Mouse (Mus musculus): ENCODE results near the gene Cdyl2.

Cdyl2 gene

DNA sequence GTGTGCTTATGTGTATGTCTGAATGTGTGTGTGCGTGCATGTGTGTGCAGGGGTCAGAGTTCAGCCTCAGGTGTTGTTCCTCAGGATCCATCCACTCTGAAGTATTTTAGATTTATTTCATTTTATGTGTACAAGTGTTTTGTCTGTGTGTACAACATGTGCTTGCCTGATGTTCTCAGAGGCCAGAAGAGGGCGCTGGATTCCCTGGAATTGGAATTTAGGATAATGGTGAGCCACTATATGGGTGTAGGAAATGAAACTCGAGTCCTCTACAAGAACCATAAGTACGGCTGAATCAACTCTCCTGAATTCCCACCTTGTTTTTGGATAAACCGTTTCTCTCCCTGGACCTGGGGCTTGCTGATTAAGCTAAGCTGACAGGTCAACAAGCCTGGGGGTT, 61.2 kb downstream of the Cdyl2 start:
- no peak for DNase-seq (ENCODE audit: low spot score in 2 of 2)

DNA sequence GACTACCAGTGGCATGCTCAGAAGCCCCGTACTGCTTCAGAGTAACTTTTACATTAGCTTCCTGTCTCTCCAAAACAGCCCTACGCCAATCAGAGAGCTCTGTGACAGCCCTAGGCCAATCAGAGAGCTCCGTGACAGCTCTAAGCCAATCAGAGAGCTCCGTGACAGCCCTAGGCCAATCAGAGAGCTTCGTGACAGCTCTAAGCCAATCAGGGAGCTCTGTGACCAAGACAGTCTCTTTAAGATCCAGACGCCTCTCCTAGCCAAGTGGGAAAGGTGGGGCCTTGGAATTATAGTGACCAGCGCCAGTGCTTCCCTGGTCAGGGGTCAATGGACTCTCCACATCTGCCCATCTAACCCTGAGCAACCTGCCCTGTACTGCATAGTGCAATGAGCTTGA, 62.2 kb downstream of the Cdyl2 start:
- DNase-seq (ENCODE audit: low spot score in 2 of 2): no peak

DNA sequence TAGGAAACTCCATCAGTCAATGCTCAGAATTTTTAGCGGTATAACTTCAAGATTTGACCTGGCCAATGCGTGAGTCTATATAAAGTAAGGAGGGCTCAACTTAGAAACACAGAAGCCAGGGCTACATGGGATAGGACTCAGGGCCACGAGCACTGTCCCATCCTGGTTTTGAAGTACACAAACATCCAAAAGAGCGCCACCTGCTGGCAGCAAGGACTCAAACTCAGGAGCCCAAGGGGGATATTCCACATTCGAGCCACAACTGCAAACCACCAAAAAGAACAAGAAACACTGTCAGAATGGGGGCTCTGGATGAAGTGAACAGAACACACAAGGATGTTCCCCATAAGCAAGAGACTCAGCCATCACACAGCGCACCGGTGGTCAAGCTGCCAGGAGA, 63.8 kb downstream of the Cdyl2 start:
- DNase-seq (ENCODE audit: low spot score in 2 of 2): no peak

DNA sequence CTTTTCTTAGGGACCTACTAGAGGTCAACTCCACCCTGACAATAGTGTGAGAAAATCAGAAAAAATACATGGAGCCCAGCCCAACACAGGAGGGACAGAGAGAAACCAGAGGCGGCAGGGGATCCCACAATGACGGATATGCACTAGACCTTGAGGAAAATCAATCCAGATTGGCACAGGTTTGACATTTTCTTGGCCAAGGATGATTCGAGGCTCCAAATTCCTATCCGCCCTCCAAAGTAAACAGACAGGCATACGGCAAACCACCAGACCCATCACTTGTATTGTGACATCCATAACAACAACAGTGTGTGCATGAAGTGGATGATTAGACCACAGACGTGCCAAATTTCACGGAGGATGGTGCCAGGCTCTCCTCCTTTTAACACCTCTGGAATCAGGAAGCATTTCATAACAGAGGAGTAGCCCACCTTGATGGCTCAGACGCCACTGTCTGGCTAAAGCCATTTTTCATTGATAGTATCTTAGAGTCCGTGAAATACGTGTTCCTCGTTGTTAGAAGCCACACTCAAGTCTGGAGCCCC, 65.9 kb downstream of the Cdyl2 start:
- no peak for DNase-seq (ENCODE audit: low spot score in 2 of 2)

DNA sequence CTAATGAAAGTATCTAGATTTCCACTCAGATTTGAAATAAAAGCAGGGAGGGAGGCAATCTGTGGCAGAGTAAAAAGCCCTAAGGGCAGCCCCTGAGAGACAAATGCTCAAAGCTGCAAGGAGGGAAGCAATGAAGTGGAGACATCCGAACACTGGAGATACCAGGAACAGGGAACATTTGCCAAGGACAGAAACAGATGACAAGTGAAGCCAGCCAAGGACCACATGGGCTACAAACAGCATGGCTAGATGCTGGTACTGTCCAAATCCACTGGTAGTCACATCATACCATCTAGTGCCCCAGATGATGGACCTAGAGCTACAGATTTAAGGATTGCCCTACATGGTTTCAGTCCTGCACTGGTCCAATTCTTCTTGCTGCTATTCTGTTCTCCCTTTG, 71.3 kb downstream of the Cdyl2 start:
- no peak for DNase-seq (ENCODE audit: low spot score in 2 of 2)

DNA sequence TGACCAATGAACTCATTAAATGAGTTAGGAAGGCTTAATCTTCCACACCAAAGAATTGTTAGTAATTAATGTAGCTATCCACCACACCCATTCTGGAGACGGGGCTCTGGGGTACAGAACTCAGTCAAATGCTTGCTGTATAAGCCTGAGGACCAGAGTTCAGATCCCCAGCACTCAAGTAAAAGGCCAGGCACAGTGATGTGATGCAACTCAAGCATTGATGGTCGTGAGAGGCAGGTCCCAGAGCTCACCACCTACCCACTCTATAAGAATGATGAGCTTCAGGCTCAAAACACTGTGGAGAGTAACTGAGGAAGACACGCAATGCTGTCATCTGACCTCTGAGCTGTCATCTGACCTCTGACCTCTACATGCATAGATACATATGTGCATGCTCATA, 76.0 kb downstream of the Cdyl2 start:
- DNase-seq (ENCODE audit: low spot score in 2 of 2): no peak

DNA sequence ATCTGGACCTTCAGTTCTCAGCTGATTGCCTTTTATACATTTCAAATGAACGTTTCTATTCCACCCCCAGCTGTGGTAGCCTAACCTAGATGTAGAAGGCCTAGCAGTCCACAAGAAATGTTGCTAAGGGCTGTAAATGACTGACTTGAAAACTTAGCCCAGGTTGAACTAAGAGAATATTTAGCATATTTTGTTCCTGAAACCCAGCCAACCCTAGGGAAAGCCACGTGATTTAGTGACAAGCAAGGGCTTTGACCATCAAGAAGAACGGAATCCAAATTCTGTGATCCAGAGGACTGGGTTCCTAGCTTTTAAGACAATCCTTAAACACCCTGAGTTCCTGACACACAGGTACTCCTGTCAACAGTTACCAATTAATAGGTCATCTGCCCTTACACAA, 77.9 kb downstream of the Cdyl2 start:
- no peak for DNase-seq (ENCODE audit: low spot score in 2 of 2)

DNA sequence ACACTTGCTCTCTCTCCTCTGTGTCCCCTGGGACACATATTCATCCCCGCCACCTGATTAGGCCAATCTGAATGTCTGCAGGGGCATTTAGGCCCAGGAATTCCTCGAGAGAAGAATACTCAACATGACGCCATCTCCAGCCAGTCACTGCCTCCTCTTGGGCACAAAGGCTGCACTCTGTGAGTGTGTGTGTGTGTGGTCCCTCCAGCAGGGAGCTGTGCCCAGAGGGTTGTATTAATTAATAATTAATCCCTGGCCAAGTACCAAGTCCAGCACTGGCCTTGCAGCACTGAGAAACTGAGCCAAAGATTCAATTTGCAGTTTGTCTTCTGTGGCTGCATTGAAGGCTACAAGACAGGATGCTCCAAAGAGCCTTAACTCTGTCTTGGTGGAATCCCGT, 79.8 kb downstream of the Cdyl2 start:
- no peak for DNase-seq (ENCODE audit: low spot score in 2 of 2)

DNA sequence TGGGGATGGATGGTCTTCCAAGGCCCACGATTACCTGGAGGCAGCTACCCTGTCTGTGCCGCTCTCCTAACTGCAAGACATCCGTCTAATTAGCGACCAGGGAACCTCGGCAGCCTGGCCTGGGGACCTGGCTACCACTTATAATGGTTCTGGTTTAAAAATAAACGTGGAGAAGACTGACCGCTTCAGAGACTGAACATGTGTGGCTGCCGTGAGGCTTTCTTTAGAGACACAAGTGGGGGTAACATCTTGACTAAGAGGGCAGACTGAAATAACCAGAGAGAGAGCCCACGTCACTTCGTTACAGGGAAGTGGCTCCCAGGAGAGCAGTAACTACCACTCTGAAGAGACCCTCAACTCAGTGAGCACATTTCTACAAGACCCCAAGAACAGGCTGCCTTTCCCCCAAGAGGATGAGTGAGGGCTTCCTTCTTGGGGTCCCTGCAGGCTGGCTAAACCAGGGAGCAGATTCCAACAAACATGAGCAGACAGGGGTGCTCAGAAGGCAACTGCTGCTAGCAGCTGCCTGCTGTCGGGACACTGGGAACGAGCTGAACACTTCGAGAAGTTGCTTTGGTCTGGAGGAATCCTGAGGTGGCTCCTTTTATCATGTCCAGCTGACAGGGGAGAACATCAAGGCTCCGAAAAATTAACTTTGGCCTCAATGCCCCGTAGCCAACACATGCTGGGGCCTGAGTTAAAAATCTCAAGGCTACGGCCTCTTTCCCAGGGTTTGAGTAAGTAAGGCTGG, 82.6 kb downstream of the Cdyl2 start:
- no peak for DNase-seq (ENCODE audit: low spot score in 2 of 2)

DNA sequence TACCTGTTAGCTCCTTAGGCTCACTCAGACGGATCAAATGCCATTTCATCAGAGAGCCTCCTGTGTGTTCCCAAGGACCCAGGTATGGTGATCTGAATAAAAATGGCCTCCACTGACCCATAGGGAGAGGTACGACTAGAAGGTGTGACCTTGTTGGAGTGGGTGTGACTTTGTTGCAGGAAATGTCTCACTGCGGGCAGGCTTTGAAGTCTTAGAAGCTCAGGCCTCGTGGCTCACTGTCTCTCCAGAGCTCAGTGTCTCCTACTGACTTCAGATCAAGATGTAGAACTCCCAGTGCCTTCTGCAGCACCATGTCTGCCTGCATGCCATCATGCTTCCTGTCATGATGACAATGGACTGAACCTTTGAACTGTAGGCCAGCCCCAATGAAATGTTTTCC, 87.4 kb downstream of the Cdyl2 start:
- DNase-seq (ENCODE audit: low spot score in 2 of 2): no peak

DNA sequence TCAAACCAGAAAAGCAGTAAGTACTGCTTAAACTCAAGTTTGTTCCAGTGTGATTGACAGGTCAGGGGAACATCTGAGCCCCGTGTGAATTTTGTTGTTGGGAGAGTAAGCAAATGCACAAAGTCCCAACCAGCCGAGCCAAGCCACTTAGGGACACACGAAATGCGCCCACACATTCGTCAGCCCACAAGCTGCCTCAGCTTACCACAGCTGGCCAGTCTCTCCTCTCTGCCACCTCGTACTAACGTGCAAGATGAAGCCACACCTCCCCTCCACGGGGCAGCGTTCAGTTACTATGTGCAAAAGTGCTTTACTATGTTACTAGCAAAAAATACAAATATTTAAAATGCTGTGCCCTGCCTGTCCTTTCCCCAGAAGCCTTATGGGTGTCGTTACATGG, 91.9 kb downstream of the Cdyl2 start:
- no peak for DNase-seq (ENCODE audit: low spot score in 2 of 2)

DNA sequence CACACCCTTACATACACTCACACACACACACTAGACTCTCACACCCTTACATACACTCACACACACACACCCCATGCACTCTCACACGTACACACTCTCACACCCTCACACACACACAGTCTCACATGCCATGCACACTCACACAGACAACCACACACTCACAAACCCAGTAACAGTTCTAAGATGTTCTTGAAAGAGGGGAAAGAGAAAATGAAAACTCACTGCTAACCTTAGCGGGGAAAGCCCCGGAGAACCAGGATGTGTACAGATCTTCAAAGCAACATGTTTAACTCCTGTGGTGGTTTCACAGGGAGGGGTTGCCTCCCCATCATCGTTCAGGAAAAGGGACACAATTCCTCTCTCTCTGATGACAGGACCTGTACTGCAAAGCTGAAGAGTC, 94.8 kb downstream of the Cdyl2 start:
- DNase-seq (ENCODE audit: low spot score in 2 of 2): no peak

DNA sequence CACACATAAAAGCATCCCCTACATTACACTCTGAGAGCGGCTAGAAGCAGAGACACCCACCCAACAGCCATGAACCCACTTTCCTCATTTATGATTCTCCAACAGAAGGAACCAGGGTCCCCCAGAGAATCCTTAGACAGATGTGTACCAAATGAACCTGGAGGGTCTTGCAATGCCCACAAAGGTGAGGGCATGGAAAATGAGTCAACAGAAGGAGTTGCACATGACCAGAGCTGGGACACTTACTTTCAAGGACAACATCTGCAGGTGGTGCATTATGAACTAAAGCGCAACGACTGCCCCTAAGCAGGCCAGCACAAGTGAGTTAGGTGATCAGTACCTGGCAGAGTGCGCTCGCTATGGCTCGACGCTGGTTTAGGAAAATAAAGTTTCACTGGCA, 95.6 kb downstream of the Cdyl2 start:
- no peak for DNase-seq (ENCODE audit: low spot score in 2 of 2)

DNA sequence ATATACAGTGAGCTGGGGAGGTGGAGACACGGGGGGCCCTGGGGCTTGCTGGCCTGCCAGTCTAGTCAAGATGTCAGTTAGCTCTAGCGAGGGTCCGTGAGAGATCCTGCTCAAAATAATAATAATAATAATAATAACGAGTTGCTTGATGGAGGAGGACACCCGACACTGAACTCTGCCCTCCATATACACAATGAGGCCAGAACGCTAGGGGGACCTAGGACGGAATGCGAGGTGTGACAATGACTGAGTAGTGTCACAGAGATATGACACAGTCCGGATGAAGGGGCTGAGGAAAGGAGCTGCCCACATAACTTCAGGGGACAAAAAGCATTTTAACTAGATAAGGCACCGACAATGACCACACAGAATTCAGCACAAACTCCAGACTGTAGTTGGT, 96.4 kb downstream of the Cdyl2 start:
- no peak for DNase-seq (ENCODE audit: low spot score in 2 of 2)

DNA sequence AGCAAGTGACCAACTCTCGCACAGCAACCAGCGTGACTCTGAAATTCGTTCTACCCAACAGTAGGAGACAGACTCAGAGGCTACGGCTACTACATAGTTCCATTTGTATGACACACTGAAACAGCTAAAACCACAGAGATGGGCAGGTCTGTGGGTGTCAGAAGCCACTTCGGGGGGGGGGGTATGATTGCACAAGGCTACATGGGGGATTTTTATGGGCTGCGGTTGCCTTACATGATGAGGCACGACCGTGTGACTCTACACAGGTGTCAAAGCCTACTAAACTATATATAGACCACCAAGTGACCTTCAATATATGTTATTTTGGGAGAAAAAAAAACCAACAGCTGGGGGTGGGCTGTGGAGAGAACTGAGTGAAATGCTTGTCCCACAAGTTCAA, 96.8 kb downstream of the Cdyl2 start:
- no peak for DNase-seq (ENCODE audit: low spot score in 2 of 2)

DNA sequence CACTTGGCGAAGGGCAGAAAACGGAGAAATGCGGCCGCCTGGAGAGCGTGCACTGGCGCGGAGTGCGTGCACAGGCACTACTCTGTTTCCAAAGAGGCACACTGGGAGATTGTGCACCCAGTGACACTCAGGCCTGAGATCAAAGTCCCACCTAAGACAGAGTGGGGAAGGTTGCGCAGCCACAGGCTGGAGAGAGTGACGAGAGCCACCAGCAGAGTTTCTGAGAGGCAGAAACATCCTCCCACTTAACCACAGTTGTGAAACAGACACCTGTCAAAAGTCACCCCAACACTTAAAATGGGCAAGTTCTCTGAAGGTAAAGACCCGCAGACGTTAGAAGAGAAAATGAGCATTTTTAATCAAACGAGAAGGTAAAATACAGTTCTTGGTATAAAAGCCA, 97.5 kb downstream of the Cdyl2 start:
- no peak for DNase-seq (ENCODE audit: low spot score in 2 of 2)

DNA sequence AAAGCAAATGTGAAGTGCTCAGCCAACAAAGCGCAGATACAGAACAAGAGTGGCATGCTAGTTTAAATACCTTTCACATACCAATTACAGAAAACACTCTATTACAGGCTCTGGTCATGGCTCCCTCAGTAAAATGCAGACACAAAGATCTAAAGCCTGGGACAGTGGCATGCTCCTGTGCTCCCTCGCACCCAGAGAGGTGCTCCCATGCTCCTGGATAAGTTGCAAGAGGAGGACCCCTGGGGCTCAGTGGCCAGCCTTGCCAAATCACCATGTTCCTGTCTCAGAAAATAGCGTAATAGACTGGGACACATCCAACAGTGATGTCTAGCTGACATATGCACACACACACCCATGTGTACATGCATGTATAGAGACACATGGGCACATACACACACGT, 98.4 kb downstream of the Cdyl2 start:
- no peak for DNase-seq (ENCODE audit: low spot score in 2 of 2)

DNA sequence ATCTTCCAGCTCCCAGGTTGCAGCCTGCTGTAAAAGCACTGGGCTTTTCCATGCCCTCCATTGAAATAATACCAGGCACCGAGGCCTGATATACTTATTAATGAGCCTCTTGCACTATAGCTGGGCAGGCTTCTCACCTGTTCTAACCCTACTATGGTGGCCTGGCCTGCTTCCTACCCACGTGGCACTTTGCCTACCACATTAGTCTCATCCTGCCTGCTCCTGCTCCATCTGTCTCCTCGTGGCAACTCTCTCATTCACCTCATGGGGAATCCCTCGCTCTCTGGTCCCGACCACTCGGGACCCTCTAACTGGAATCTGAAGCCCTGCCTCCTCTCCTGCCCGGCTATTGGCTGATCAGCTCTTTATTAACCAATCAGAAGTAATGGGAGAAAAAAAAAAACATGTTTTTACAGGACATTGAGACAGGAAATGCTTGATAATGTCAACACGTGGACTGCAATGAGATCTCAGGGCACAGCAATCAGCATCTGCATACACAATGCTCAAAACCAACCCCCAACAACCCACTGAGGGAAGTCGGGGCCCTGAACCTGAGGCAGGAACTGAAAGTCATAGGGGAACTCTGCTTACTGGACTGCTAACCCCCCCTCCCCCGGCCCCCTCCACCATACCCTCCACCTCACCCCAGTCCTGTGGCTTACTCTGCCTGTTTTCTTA, 99.2 kb downstream of the Cdyl2 start:
- DNase-seq (ENCODE audit: low spot score in 2 of 2): no peak

DNA sequence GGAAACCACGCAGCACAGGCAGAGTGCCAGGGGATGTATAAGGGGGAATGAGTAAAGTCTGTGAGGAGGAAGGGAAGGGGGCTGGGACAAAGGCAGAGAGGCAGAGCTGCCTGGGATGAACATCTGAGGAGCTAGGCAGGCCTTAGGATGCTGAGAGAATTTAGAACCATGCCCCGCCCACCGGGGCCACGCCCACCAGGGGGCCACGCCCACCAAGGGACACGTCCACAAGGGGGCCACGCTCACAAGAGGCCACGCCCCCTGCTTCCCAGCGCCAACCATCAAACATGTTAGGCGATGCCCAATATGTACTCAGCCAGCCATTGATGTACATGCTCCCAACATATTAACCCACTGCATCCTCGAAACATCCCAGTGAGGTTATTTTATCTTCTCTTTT, 102.7 kb downstream of the Cdyl2 start:
- DNase-seq (ENCODE audit: low spot score in 2 of 2): no peak

DNA sequence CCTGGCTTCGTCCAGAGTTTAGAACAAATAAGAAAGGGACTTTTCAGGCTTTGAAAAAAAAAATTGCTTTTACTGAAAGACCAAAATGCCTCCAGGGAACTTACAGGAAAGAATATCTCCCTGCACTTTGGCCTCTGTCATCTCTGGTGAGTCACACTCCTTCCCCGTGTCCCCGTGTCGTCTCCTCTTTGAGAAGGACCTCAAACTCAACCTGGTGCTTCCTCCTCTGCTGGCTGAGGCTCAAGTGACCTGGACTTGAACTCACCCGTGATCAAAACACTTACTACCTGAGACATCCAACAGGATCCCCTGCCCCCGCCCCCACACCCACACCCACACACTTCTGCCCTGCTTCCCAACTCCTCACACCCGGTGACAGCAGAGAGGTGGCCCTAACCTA, 103.8 kb downstream of the Cdyl2 start:
- no peak for DNase-seq (ENCODE audit: low spot score in 2 of 2)

DNA sequence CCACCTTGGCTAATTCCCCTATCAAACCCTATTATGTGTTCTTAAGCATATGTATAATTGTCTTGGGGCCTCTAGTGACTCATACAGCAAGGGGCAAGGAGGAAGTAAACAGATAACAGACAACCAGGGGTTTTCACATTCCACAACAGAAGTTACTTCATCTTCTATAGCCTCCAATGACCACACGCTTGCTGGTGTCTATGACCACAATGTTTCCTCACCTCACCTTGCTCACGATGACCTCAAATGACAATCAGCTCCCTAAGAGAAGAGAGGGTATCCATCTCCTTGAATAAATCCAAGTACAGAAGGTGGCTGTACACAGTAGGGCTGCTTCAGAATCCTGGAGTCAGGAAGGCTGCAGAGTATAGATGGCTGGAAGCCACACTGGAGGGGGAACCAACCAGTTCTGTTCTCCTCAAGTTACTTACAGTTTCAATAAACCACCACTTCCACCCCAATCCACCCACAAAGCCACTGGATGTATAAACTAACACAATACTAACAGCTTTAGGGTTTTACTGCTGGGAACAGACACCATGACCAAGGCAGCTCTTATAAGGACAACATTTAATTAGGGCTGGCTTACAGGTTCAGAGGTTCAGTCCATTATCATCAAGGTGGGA, 104.8 kb downstream of the Cdyl2 start:
- DNase-seq (ENCODE audit: low spot score in 2 of 2): no peak

DNA sequence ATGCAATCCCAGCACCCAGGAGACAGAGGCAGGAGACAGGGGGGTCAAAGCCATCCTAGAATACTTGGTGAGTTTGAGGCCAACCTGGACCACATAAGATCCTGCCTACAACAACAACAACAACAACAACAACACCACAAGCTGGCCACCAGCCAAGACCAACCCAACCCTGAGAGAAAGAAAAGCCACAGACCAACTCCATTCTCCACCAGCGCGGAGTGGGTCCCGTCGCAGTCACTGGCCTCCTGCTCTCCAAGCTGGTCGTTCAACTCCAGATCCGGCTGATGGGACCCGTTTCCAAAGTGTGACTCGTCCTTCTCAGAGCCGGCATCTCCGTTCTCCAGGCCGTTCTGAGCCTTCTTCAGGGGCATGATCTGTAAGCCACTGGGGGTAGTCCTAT, 109.2 kb downstream of the Cdyl2 start:
- no peak for DNase-seq (ENCODE audit: low spot score in 2 of 2)

DNA sequence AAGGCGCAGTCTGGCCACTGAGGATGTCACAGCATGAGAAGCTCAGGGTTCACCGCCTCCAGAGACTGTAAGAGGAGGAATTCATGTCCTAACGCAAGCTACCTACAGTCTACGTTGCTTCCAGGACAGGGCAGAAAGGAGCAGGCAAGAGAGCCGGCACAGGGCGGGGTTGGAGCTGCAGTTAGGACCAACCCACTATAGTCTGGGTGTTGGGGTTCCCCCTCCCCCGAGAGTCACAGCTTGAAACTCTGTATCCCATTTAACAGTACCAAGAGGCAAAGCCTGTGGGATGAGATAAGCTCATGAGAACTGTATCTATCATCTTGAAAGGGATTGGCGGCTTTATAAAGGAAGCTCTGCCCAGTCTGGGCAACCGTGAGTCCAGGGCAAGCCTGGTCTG, 110.5 kb downstream of the Cdyl2 start:
- DNase-seq (ENCODE audit: low spot score in 2 of 2): no peak
